Mouse (Mus musculus) layer of hippocampus, postnatal 14 days (tissue): Measurements from ENCODE around the gene Ptprn. TPM values are rescaled to one million over a fixed set of nuclear protein-coding genes. Genes with fewer than 3 reads are reported as not detected.

Experiments used
- DNase-seq, 2 experiments: peaks; one replicate each; pipeline ENCODE4 v3.0.0; 2021 to 2022; ENCODE audit warnings: low spot score in 2 of 2, mixed read lengths in 1 of 2
- long read RNA-seq, 2 experiments: library from polyadenylated mRNA; stranded (forward); transcript quantifications; one replicate each; pipeline ENCODE4 v2.0.0; 2021
- total RNA-seq, 2 experiments: library from RNA; stranded (reverse); gene quantifications; 2 replicates each; pipeline ENCODE4 v1.2.3; 2021

Ptprn gene
- 100 to 1,000 TPM; 326 to 350 TPM for total RNA-seq
- long read RNA-seq, experiment 1, transcript Ptprn-201 (23 exons, 3,554 nt): major isoform, 88 of 297 reads
- long read RNA-seq, experiment 1, partial matches to known transcripts: 187 of 297 reads
- long read RNA-seq, experiment 1, other reads (novel, unspliced or antisense): 22 of 297 reads
- long read RNA-seq, experiment 2, transcript Ptprn-201 (23 exons, 3,554 nt): major isoform, 95 of 305 reads
- long read RNA-seq, experiment 2, partial matches to known transcripts: 183 of 305 reads
- long read RNA-seq, experiment 2, other reads (novel, unspliced or antisense): 27 of 305 reads

- DNase-seq: peak in 1 of 2 experiments; percentile 71
Observed at GRCm38 (mm10) chr1:75264091-75264880, at the start of gene Ptprn. TSS of gene Ptprn (minus strand) at chr1:75264502.

- no peak for DNase-seq
Observed at GRCm38 (mm10) chr1:75311694-75312093, 47.4 kb upstream of the Ptprn start.

DNA sequence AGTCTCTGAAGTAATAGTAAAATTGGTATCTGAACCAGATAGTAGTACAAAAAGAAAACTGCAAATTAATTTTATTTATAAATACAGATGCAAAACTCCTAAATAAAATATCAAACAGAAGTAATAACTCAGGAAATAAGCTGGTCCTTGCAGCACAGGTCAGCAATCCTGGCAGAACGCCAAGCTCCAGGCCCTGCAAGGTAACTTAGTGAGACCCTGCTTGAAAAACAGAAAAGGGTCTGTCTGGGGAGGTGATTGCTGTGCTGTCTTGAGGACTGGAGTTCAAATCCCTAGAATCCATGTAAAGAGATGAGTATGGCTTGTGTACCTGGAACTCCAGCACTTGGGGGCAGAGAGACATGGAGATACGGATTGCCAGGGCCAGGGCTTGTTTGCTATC lies 40.4 kb upstream of the Ptprn start:
- no peak for DNase-seq

DNA sequence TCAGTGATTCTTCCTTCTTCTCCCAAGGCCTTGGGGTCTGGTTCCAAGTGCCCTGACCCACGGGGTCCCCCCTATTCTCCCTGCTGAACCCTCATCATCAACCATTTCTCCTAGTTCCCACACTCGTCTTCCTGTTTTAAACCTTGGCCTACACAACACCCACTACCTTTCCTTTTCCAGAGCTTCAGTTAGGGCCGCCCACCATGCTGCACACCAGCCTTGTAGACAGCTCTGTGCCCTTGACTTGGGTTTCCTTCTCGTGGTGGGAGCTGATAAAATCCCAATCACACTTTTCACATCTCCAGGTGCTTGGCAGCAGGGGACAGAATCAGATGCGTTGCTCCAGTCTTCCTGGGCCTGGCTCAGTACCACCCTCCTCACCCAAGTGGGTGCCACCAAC lies 30.0 kb upstream of the Ptprn start:
- no peak for DNase-seq

- no peak for DNase-seq
Observed at GRCm38 (mm10) chr1:75293331-75293701, 29.0 kb upstream of the Ptprn start.

GRCm38 (mm10) chr1:75292476-75293330 lies 28.4 kb upstream of the Ptprn start:
- DNase-seq: no peak

DNA sequence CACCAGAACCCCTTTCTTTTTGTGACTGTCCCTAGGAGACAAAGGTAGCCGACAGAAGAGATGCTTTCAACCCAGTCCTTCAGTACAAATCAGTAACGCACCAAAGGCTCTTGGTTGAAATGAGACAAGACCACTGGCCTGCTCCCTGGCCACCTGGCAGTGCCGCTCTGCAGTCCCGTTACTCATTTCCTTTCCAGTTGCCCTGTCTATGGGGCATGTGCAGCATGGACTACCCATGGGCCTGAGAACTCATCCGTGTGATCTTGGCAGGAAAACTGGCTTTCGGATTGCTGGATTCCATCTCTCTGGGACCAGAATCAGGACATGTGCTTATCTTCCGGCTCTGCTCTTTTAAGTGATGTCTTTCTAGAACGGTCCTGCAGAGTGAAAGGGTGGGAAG lies 27.0 kb upstream of the Ptprn start:
- no peak for DNase-seq

DNA sequence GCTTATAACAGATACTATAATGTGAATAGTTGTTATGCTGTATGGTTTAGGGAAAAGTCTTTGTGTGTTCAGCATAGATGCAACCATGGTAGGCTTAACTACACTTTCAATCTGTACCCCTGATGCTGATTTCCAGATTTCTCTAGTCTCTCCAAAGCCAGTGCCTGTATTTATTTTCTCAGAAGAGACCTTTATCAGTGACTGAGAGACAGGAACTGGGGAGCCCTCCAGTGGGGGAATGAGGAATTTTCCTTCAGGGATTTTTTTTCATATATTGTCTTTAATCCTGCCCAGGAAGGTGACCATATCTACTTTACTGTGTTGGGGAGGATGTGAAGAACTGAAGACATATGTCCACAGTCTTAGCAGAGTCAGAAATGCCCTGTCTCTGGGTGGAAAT lies 26.3 kb upstream of the Ptprn start:
- peak in 1 of 2 experiments; percentile 85 for DNase-seq

DNA sequence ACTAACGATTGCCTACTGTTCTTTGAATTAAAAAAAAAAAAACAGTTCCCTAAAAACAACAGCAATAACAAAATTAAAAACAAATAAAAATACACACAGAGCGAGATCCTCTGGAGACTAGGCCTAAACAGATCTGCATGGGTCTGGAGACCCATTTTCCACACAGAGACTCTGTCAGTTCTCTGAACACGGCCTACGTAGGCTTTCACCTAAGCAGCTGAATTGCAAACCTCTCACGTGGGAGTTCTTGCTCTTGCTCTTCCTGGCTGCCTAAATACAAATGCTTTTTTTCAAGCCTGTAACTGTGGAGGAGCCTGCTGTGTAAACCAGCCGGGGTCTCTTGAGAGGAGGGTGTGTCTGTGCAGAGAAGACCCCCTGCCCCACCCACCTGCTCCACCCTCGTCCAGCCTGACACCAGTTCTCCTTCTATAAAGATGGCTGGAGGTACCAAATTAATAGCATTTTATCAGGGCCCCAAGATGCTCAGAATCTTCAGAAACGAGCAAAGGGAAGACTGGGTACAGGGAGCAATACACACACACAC lies 25.7 kb upstream of the Ptprn start:
- DNase-seq: no peak

- DNase-seq: peak; percentile 48 to 69
Observed at GRCm38 (mm10) chr1:75289376-75289775, 25.1 kb upstream of the Ptprn start.

DNA sequence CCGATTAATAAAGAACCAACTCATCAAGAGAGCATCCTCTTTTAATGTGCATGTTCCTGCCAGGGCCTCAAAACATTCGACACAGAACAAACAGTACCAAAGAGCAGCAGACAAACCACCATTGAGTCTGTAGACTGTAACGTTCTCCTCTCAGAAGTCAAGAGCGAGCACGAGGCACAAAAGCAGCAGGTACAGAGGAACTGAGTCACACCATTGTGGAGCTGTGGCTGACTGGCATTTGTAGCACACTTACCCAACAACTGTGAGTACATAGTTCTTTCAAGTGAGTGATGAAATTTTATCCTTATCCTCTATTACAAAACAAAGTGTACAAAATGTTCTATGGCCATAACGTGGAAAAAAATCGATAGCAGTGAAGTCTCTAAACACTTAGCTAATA lies 20.6 kb upstream of the Ptprn start:
- DNase-seq: no peak

DNA sequence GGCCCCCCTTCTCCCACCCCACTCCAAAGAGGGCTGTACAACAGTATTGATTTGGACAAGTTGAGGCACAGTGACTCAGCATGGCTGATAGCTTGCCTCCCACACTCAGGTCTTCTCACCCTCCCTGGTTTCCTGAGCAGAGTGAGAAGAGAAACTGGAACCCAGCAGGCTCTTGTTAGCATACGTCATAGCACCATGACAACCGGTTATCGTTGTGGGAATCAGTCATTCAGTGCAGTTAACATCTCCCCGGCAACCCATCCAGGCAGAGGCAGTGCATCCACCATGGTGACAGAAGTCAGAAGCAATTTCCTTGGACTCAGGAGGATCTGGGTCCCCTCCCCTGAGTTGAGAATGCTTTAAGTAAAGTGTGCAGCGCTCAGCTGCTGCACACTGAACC lies 18.7 kb upstream of the Ptprn start:
- peak in 1 of 2 experiments; percentile 64 for DNase-seq

GRCm38 (mm10) chr1:75278228-75278627 lies 13.9 kb upstream of the Ptprn start, which contains the start of gene Resp18:
TSS of gene Resp18 (minus strand) at chr1:75278415.
- DNase-seq: no peak

GRCm38 (mm10) chr1:75277195-75278188 lies 13.2 kb upstream of the Ptprn start:
- DNase-seq: no peak

DNA sequence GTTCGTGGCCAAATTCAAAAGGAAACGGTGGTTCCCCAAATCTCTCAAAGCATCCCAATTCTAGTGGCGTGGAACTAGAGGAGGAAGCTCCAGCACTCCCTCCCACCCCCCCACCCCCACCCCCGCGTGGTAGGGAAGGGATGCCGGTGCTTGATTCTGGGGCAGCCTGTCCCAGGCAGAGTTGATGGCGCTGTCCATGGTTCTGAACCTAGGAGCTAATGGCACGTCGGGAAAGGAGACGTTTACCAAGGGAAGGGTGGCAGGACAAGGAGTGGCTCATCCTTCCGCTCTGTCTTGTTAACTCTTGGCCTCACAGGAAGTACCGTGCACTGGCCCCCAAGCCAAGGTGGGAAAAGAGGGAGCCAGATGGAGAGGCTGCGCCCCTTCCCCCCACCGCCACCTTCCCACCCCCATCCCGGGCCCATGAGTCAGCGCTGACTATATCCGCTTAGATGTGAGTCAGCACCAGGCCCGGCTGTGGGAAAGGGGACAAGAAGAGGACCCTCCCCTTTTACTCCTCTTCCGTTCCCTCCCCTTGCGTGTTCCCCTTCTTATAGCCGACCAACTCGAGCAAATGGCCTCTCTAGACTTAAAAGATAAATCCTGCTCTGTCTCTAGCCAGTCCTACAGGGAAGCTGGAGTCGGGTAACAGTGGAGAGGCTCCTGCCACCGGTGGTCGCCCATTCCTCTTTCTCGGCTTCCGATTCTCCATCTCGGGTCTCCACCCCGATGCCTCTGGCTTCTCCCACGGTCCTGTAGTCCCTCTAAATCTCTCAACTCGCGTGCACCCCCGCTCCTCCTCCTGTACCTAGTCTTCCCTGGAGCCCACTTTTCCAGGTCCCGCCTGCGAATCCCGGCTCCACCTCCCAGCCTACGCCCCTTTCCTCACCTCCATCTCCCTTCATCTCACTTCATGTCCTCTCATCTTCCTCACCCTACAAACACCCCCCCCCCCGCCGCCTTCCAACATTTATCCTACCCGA lies 1.0 kb downstream of the Ptprn start:
- DNase-seq: no peak

DNA sequence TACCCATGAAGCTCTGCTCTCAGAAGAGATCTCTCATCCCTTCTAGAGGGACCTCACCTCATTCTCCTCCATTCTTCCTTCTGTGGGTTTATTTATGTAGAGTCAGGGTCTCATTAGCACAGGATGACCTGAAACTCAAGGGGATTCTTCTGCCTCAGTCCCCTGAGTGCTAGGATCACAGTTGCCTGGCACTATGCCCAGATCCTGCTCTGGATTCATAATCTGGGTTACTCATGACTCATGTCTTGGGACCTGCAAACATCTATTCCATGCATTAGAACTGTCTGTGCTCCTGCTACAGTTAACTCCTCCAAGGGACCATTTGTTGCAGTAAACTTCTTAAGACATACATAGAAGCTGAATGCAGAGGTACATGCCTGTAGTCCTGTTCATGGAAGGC lies 3.0 kb downstream of the Ptprn start:
- no peak for DNase-seq

DNA sequence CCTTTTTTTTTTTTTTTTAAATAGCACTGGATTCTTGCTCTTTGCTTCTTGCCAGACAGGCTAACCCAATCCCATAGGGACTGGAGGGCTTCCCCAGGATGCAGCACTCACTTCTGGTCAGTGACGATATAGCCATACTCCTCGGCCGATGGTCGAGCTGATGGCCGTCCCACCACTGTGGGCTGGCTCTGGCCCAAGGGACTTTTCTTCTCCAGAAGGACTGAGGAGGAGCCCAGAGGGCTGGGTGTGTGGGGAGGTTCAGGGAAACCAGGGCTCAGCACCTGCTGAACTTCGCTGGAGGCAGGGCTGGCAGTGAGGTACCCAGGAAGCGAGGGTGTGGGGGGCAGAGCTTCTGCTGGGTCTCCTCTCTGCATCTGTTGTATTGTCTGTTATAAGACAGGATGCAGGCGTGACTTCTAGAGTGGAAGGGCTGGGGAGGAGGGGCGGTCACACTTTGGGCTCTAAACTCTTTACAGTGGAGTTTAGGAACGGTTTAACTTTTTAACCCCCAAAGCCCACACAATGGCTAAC lies 8.7 kb downstream of the Ptprn start:
- no peak for DNase-seq

- DNase-seq: no peak
Observed at GRCm38 (mm10) chr1:75254625-75255013, 9.7 kb downstream of the Ptprn start.
